Mouse (Mus musculus): ENCODE measurements around the gene Taf8. TPM values are rescaled to one million over a fixed set of nuclear protein-coding genes. Genes with fewer than 3 reads are reported as not detected.

Taf8 gene
- polyA plus RNA-seq, 1 experiment from 2014 or later: 14.2 TPM

- H3K27me3 ChIP-seq (ENCODE audit: control insufficient read depth, insufficient read depth, low read depth, low read length): no peaks in the 10 kb centered on the region
- WGBS (ENCODE audit: insufficient replicate concordance): 36% methylated on average over 9 of the region's 9 CpGs
- peak overlapping the region; percentile 93 for H3K27ac ChIP-seq (ENCODE audit: low read length)
- H3K4me2 ChIP-seq (ENCODE audit: low read depth, low read length): peak overlapping the region; percentile 74; the same call in 1 of the 2 replicates
- H3K4me1 ChIP-seq (ENCODE audit: control insufficient read depth, low read depth, low read length): peaks cover 68% of the 10 kb centered on the region
- H3K36me3 ChIP-seq (ENCODE audit: control insufficient read depth, insufficient read depth): no peaks in the 10 kb centered on the region
- H3K9ac ChIP-seq (ENCODE audit: low read depth, low read length): no peak overlapping the region
- ATAC-seq (ENCODE audit: low read depth): no peak
- 0 out of 2 replicates have a peak overlapping the region, but pooled peaks have one; percentile 7 for H3K4me3 ChIP-seq (ENCODE audit: low read depth, low read length)
- H3K9me3 ChIP-seq (replicated peaks; ENCODE audit: control insufficient read depth, low read length): no peaks in the 10 kb centered on the region
Measured at GRCm38 (mm10) chr17:47509031-47509705, 7.1 kb upstream of the Taf8 start.

- under 1% methylated on average over 12 of the region's 12 CpGs for WGBS (ENCODE audit: insufficient replicate concordance)
- H3K9me3 ChIP-seq (replicated peaks; ENCODE audit: control insufficient read depth, low read length): no peaks in the 10 kb centered on the region
- H3K27me3 ChIP-seq (ENCODE audit: control insufficient read depth, insufficient read depth, low read depth, low read length): no peaks in the 10 kb centered on the region
- H3K36me3 ChIP-seq (ENCODE audit: control insufficient read depth, insufficient read depth): no peaks in the 10 kb centered on the region
- peaks cover 65% of the 10 kb centered on the region for H3K4me1 ChIP-seq (ENCODE audit: control insufficient read depth, low read depth, low read length)
- peak overlapping the region; percentile 74 for H3K4me2 ChIP-seq (ENCODE audit: low read depth, low read length)
- peak overlapping the region; percentile 57 for H3K9ac ChIP-seq (ENCODE audit: low read depth, low read length)
- peak overlapping the region; percentile 93 for H3K27ac ChIP-seq (ENCODE audit: low read length)
- H3K4me3 ChIP-seq (ENCODE audit: low read depth, low read length): peak overlapping the region; percentile 45
- ATAC-seq (ENCODE audit: low read depth): peak; percentile 66
Measured at GRCm38 (mm10) chr17:47508012-47508608, 6.0 kb upstream of the Taf8 start.

- H3K9me3 ChIP-seq (replicated peaks; ENCODE audit: control insufficient read depth, low read length): no peaks in the 10 kb centered on the region
- peaks cover 63% of the 10 kb centered on the region for H3K4me1 ChIP-seq (ENCODE audit: control insufficient read depth, low read depth, low read length)
- H3K27ac ChIP-seq (ENCODE audit: low read length): peak overlapping the region; percentile 93
- peak overlapping the region; percentile 74 for H3K4me2 ChIP-seq (ENCODE audit: low read depth, low read length)
- H3K36me3 ChIP-seq (ENCODE audit: control insufficient read depth, insufficient read depth): no peaks in the 10 kb centered on the region
- H3K4me3 ChIP-seq (ENCODE audit: low read depth, low read length): no peak overlapping the region
- no peak for ATAC-seq (ENCODE audit: low read depth)
- no peak overlapping the region; the same call in 1 of the 2 replicates for H3K9ac ChIP-seq (ENCODE audit: low read depth, low read length)
- 47% methylated on average over 2 of the region's 2 CpGs for WGBS (ENCODE audit: insufficient replicate concordance)
- H3K27me3 ChIP-seq (ENCODE audit: control insufficient read depth, insufficient read depth, low read depth, low read length): no peaks in the 10 kb centered on the region
Measured at GRCm38 (mm10) chr17:47507523-47507922, 5.4 kb upstream of the Taf8 start.

GRCm38 (mm10) chr17:47506697-47507096 is 4.6 kb upstream of the Taf8 start:
- no peaks in the 10 kb centered on the region for H3K27me3 ChIP-seq (ENCODE audit: control insufficient read depth, insufficient read depth, low read depth, low read length)
- H3K4me2 ChIP-seq (ENCODE audit: low read depth, low read length): no peak overlapping the region
- H3K4me1 ChIP-seq (ENCODE audit: control insufficient read depth, low read depth, low read length): peaks cover 58% of the 10 kb centered on the region
- no peak overlapping the region for H3K4me3 ChIP-seq (ENCODE audit: low read depth, low read length)
- no peaks in the 10 kb centered on the region for H3K9me3 ChIP-seq (replicated peaks; ENCODE audit: control insufficient read depth, low read length)
- ATAC-seq (ENCODE audit: low read depth): no peak
- H3K36me3 ChIP-seq (ENCODE audit: control insufficient read depth, insufficient read depth): no peaks in the 10 kb centered on the region
- WGBS (ENCODE audit: insufficient replicate concordance): 75% methylated on average over 4 of the region's 4 CpGs
- H3K27ac ChIP-seq (ENCODE audit: low read length): peak overlapping the region; percentile 24; the same call in 1 of the 2 replicates
- no peak overlapping the region for H3K9ac ChIP-seq (ENCODE audit: low read depth, low read length)

- 53% methylated on average over 1 of the region's 1 CpGs for WGBS (ENCODE audit: insufficient replicate concordance)
- no peaks in the 10 kb centered on the region for H3K36me3 ChIP-seq (ENCODE audit: control insufficient read depth, insufficient read depth)
- H3K4me1 ChIP-seq (ENCODE audit: control insufficient read depth, low read depth, low read length): peaks cover 58% of the 10 kb centered on the region
- peak overlapping the region; percentile 59 for H3K4me3 ChIP-seq (ENCODE audit: low read depth, low read length)
- H3K27me3 ChIP-seq (ENCODE audit: control insufficient read depth, insufficient read depth, low read depth, low read length): no peaks in the 10 kb centered on the region
- no peak overlapping the region for H3K27ac ChIP-seq (ENCODE audit: low read length)
- no peaks in the 10 kb centered on the region for H3K9me3 ChIP-seq (replicated peaks; ENCODE audit: control insufficient read depth, low read length)
- ATAC-seq (ENCODE audit: low read depth): no peak
- peak overlapping the region; percentile 88 for H3K4me2 ChIP-seq (ENCODE audit: low read depth, low read length)
- peak overlapping the region; percentile 5; the same call in 1 of the 2 replicates for H3K9ac ChIP-seq (ENCODE audit: low read depth, low read length)
Measured at GRCm38 (mm10) chr17:47506042-47506441, 4.0 kb upstream of the Taf8 start.

- peak overlapping the region; percentile 81 for H3K27ac ChIP-seq (ENCODE audit: low read length)
- ATAC-seq (ENCODE audit: low read depth): no peak
- H3K4me1 ChIP-seq (ENCODE audit: control insufficient read depth, low read depth, low read length): peaks cover 57% of the 10 kb centered on the region
- H3K4me3 ChIP-seq (ENCODE audit: low read depth, low read length): peak overlapping the region; percentile 59
- peak overlapping the region; percentile 88 for H3K4me2 ChIP-seq (ENCODE audit: low read depth, low read length)
- H3K36me3 ChIP-seq (ENCODE audit: control insufficient read depth, insufficient read depth): no peaks in the 10 kb centered on the region
- H3K9ac ChIP-seq (ENCODE audit: low read depth, low read length): peak overlapping the region; percentile 63
- H3K27me3 ChIP-seq (ENCODE audit: control insufficient read depth, insufficient read depth, low read depth, low read length): no peaks in the 10 kb centered on the region
- WGBS (ENCODE audit: insufficient replicate concordance): 22% methylated on average over 2 of the region's 2 CpGs
- no peaks in the 10 kb centered on the region for H3K9me3 ChIP-seq (replicated peaks; ENCODE audit: control insufficient read depth, low read length)
Measured at GRCm38 (mm10) chr17:47505566-47505965, 3.5 kb upstream of the Taf8 start.

GRCm38 (mm10) chr17:47504941-47505346 is 2.9 kb upstream of the Taf8 start, which contains the start of gene Ccnd3:
Ccnd3 (plus strand) TSS chr17:47505051.
- Histone ChIP-seq H3K36me3 (ENCODE audit: control insufficient read depth, insufficient read depth) (peaks cover 5% of the 10 kb centered on the region; the same call in 1 of the 2 replicates), H3K9ac (ENCODE audit: low read depth, low read length) (peak within 1 kb of the TSS; percentile 63), H3K4me1 (ENCODE audit: control insufficient read depth, low read depth, low read length) (peaks cover 54% of the 10 kb centered on the region), H3K4me3 (ENCODE audit: low read depth, low read length) (peak within 1 kb of the TSS; percentile 59), H3K27ac (ENCODE audit: low read length) (peak within 1 kb of the TSS; percentile 81), H3K27me3 (ENCODE audit: control insufficient read depth, insufficient read depth, low read depth, low read length) (no peaks in the 10 kb centered on the region), H3K4me2 (ENCODE audit: low read depth, low read length) (peak within 1 kb of the TSS; percentile 88), H3K9me3 (replicated peaks; ENCODE audit: control insufficient read depth, low read length) (no peaks in the 10 kb centered on the region)
- under 1% methylated on average over 22 of the region's 22 CpGs for WGBS (ENCODE audit: insufficient replicate concordance)
- peak; percentile 12 for ATAC-seq (ENCODE audit: low read depth)

GRCm38 (mm10) chr17:47504228-47504627 is 2.1 kb upstream of the Taf8 start:
- Histone ChIP-seq H3K4me2 (ENCODE audit: low read depth, low read length) (peak overlapping the region; percentile 88), H3K27me3 (ENCODE audit: control insufficient read depth, insufficient read depth, low read depth, low read length) (no peaks in the 10 kb centered on the region), H3K4me3 (ENCODE audit: low read depth, low read length) (peak overlapping the region; percentile 59), H3K9me3 (replicated peaks; ENCODE audit: control insufficient read depth, low read length) (no peaks in the 10 kb centered on the region), H3K4me1 (ENCODE audit: control insufficient read depth, low read depth, low read length) (peaks cover 52% of the 10 kb centered on the region), H3K36me3 (ENCODE audit: control insufficient read depth, insufficient read depth) (peaks cover 9% of the 10 kb centered on the region; the same call in 1 of the 2 replicates), H3K9ac (ENCODE audit: low read depth, low read length) (peak overlapping the region; percentile 63), H3K27ac (ENCODE audit: low read length) (peak overlapping the region; percentile 81)
- ATAC-seq (ENCODE audit: low read depth): no peak
- 48% methylated on average over 5 of the region's 5 CpGs for WGBS (ENCODE audit: insufficient replicate concordance)

- H3K4me2 ChIP-seq (ENCODE audit: low read depth, low read length): no peak overlapping the region
Measured at GRCm38 (mm10) chr17:47503689-47504088, 1.6 kb upstream of the Taf8 start.

More at GRCm38 (mm10) chr17:47503689-47504088, 1.6 kb upstream of the Taf8 start:
- no peak overlapping the region for H3K27ac ChIP-seq (ENCODE audit: low read length)
- H3K4me1 ChIP-seq (ENCODE audit: control insufficient read depth, low read depth, low read length): peaks cover 48% of the 10 kb centered on the region
- no peak overlapping the region for H3K9ac ChIP-seq (ENCODE audit: low read depth, low read length)
- no peaks in the 10 kb centered on the region for H3K27me3 ChIP-seq (ENCODE audit: control insufficient read depth, insufficient read depth, low read depth, low read length)
- no peaks in the 10 kb centered on the region for H3K9me3 ChIP-seq (replicated peaks; ENCODE audit: control insufficient read depth, low read length)
- H3K36me3 ChIP-seq (ENCODE audit: control insufficient read depth, insufficient read depth): peaks cover 9% of the 10 kb centered on the region; the same call in 1 of the 2 replicates
- no peak for ATAC-seq (ENCODE audit: low read depth)
- H3K4me3 ChIP-seq (ENCODE audit: low read depth, low read length): no peak overlapping the region

All from liver, embryonic 16.5 days (tissue).